Mouse (Mus musculus): ENCODE measurements at regions not wholly inside any gene's neighbourhood (a gene's known extent, or its start where the extent isn't known, plus 50 kb on each side); places are given as distances from the start of the nearest gene placed in this dataset.
A peak's percentile ranks its signal among the peaks of the same experiment; 100 is the strongest.
"Not testable (repeated sequence)": the region's sequence is repeated elsewhere in the genome, so short reads cannot be mapped to it uniquely, and the experiment has no call there.

DNA sequence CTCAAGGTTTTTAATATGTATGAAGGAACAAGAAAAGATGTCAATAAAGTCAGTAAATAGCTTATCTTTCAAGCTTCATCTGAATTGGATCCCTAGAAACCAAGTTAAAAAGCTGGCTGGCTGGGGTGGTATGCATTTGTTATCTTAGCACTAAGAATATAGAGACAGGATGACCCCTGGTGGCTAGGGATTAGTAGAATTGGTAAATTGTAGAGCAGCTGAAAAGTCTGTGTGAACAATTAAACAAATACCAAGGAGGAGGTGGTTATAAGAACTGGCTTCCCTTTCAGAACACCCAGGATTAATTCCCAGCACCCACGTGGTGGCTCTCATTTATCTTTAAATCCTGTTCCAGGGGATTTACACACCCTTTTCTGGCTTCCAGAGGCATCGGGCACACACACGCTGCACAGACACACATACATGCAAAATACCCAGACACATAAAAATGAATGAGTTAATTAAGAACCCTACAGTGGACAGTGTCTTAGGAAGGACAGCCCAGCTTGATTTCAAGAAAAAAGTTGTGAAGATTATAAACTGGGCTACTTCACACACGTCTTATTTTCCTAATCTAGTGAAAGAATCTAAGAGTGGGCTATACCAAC, 170.5 kb downstream of the Pdzph1 start:
- peak in 1 of 2 experiments; percentile 54 for DNase-seq (ENCODE audit: low spot score in 2 of 2)

DNA sequence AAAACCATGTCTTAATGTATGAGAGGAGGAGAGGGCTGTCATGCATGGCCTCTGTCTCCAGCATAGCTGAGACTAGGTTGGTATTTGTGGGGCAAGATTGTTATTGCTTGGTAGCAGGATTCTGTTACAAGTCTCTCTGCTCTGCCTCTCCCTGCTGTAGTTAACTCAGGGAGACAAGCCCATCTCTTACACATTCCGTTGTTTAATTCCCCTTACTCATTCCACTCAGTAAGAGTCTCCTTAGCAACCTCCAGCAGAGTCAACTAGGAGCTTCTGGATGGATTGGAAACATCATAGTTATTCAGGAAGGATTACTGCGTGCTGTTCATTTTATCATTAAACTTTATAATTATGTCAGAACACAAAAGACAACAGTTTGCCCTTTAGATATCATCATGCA, 171.8 kb downstream of the Pdzph1 start:
- DNase-seq (ENCODE audit: low spot score in 2 of 2), result no peak

DNA sequence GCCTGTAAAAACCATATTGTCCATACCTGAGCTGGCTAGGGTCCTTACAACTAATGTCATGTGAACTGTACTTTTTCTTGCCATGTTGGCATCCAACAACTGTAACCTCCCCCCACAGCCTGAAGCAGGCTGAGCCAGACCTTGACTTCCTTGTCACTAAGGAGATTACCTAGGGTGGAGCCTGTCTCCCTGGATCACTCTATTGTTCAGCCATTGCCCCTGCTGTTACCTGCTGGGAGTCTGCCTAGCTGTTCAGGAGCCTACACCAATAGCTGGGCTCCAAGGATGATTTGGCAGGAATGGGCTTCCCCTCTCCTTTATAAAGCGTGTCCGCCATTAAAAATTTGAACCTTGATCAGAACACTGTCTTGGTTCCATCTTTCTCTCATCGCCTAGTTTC, 215.7 kb downstream of the Pdzph1 start:
- not testable (repeated sequence) for DNase-seq (ENCODE audit: low spot score in 2 of 2)

DNA sequence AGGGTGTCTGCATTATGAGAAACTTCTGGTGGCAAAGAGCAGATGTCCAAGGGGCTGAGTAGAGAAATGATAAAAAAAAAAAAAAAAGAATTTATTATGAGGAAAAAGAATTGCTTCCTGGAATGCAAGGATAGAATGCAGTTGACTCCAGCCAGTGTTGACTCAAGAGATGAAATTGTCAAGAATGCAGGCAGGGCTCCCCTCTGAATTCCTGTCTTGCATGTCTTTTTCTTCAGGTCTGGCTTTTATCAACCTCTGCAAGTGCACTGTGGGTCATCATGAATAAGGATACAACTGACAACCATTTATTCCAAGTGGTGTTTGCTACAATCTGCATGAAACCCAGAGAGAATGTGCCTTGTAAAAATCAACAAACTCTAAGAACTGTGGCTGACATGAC, 217.6 kb downstream of the Pdzph1 start:
- DNase-seq (ENCODE audit: low spot score in 2 of 2), result no peak

DNA sequence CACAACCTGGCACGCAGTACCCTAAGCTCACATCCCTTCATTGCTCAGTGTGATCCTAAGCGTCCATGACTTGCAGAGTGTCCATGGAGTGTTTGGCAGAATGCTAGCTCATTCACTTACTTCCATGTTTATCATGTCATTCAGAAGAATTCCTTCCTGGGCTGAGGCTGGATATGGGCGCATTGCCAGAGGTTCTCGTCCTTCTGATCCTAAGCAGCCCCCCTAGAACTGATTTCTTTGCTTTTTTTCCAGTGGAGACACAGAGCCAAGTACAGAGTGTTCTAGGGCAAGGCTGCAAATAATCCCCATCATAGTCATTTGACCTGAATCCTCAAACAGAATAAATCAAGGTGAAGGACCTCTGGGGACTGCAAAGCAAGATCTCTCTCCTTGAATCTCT, 226.0 kb downstream of the Pdzph1 start:
- DNase-seq (ENCODE audit: low spot score in 2 of 2), result no peak

DNA sequence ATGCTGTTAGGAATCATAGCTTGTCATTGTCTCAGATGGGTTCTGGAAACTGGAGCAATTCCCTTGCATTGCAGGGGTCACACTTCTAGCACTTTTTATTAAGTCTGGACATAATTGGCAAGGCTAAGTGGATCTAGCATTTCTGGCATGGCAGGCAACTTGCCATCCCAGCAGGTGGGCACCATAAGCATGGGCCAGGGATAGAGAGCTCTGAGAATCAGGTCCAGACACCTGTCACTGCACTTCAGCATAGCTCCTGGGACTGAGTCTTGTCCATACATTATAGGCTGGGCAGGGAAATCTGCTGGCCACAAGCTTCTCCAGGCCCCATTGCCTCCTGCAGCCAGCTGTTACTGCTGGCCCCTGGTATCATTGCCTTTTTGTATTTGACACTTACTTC, 242.2 kb downstream of the Pdzph1 start:
- DNase-seq (ENCODE audit: low spot score in 2 of 2), result no peak

DNA sequence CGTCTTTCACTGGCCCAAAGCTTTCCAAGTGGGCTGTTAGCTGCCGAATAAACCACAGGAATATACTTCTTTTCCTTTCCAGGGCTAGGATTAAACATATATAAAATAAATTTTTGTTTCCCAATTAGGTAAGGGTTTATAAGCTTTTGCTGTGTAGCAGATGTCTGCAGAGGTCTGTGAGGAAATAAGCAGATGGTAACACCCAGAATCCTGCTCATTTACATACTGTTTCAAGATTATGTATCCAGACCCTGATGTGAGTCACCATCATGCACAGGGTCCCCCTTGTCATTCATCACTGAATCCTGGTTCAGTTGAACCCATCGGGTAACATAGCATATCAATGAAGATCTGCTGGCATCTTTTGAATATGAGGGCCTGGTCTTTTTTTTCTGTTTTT, 242.9 kb downstream of the Pdzph1 start:
- peak in 1 of 2 experiments; percentile 39 for DNase-seq (ENCODE audit: low spot score in 2 of 2)

DNA sequence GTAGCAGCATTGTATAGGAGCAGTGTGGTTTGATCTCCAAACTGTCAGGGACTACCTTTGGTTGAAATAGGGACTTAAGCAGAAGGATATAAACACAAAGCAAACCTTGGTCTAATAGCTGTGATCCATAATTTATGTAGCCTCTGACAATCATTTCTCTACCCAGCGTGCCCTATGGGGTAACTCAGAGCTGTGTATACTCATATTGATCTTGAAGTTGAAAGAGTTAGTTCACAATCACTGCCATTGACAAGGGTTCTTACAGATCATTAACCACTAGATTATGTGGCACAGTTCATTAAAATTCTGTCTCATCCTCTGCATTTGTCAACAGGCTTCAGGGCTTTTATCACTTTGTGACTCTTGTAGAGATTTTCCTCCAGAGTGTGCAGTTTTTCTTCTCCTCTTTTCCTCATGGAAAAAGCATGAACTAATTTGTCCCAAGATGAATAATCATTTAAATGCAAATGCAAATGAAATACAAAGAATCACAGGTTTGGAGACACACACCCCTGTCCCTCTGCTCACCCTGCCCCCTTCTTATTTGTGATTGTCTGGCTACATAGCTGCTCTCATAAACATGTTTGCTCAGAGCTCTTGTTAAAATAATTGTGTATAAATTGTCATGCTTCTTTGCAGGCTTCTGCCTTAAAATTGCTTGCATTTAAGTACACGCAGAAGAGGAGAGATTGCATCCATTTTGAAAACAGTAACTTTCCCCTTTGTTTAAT, 280.3 kb downstream of the Pdzph1 start:
- no peak for DNase-seq (ENCODE audit: low spot score in 2 of 2)

DNA sequence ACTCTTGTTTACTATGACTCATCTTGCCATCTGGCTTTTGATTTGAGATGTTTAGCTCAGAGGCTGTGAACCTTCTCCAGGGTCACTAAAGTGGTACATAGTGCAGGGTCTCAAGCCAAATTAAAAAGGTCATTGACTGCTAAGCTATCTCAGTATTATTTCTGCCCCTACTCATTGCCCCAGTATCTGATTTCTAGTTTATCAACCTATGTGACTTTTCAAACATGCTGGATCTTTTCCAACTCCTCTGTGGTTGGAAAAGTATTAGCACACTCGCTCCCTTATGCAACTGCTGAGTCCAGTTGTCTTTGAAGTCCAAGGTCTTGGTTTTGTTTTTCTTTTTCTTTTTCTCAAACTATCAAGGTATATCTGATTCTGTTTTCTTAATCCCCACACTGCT, 301.0 kb downstream of the Pdzph1 start:
- no peak for DNase-seq (ENCODE audit: low spot score in 2 of 2)

DNA sequence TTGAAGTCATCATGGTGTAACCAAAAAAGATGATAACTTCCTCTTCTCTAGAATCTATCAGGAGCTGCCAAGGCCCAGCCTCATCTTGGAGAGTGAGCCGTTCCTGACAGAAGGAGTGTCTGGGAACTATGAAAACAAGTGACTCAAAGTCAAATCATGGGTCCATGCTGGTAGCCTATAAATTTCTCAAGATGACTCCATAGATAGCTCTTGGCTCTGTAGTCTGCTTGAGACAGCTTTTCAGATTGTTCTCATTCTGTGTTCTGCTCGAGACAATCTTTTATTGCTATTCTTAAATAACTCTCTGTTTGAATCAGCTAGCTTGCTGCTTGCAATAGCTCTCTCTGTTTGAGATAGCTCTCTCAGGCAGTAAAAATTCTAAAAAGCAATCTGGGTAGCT, 318.9 kb downstream of the Pdzph1 start:
- peak; percentile 0 to 26 for DNase-seq (ENCODE audit: low spot score in 2 of 2)

DNA sequence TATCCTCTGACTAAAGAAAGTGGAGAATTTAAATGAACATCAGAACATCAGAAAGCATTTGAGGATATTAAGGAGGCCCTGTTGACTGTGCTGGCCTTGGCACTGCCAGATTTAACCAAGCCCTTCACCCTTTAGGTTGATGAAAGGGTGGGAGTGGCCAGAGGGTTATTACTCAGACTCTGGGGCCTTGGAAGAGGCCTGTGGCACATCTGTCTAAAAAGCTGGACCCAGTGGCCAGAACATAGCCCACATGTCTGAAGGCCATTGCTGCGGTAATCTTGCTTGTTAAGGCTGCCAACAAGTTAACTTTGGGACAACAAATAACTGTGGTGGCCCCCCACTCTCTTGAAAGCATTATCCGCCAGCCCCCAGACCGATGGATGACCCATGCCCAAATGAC, 323.1 kb downstream of the Pdzph1 start:
- DNase-seq (ENCODE audit: low spot score in 2 of 2), result no peak

DNA sequence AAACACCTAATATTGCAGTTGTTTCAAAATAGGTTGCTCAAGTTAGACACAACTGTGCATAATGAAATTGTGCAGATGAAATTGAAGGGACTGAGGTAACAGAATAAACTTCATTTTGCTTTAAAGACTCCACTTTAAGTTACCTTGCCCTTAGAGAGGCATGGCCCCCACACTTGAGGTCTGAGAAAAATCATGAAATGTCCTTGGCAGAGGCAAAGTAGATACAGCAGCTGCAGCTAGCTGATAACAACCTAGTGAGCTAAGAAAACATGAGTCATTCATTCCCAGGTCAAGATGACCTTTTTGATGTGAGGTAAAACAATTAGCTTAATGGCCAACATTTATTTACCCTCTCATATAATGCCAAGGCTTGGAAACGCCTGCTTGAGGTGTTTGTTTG, 347.4 kb downstream of the Pdzph1 start:
- DNase-seq (ENCODE audit: low spot score in 2 of 2), result no peak

DNA sequence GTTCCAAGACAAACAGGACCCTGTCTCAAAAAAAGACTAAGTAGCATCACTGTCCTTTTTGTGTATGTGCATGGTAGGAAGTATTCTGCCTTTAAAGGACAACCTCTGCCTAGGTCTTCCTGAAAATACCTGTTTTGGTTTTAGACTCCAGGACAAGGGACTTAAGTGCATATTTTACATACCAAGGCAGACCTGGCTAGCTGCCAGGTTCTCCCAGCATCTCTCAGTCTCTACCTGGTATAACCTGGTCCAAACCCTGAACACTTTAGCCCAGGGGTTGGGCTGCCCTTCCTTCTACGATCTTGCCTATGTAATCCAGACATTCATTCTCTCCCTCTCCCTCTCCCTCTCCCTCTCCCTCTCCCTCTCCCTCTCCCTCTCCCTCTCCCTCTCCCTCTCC, 348.9 kb downstream of the Pdzph1 start:
- DNase-seq (ENCODE audit: low spot score in 2 of 2), result no peak

DNA sequence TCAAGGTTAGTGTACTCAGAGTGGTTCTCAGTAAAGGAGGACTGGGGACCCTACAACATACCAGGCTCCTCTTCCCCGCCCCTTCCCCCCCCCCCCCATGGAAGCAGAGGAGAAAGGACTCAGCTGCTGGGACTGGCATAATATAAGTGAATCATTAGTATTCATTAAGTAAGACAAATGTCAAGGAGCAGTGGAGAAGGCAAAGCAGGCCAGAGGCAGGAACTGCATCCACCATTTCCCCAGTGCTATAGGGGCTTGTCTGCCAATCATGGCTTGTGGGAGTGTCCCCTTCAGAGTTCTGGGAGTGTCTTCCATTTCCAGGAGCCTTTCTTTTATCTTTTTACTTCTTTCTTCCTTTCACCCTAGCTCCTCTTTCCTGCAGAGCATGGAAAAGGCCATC, 392.3 kb downstream of the Pdzph1 start:
- DNase-seq (ENCODE audit: low spot score in 2 of 2), result no peak

DNA sequence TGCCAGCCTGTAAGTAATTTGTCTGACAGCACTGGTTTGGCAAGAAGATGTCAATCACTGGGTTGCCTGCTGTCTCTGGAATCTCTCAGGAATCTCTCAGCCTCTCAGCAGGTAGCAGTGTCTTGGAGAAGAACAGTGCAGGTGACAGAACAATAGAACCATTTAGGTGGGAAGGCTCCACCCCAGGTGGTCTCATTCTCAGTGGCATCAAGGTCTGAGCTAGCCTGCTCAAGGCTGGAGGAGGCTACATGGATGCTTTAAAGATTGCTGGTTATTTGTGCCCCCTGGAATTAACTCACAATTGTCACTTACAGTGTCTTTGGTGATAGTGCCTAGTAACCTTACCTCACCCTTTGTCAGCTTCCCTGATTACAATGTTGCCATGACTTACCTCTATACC, 394.5 kb downstream of the Pdzph1 start:
- DNase-seq (ENCODE audit: low spot score in 2 of 2), result no peak

DNA sequence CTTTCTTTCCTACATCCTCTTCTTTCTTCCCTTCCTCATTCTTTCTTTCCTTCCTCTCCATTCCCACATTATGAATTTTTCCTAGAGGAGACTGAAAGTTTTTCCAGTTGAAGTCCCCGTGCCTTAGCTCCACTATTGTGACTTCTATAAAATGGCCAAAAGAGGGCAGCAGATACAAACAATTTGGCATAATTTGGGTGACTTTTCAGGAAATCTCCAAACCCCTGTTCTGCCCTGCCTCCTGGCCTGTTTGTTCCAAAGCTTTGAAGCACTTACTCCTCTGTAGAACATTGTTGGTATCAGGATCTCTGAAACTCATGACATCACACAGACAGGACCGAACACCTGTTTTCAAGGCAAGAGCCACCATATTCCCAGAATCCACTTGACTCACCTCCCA, 403.2 kb downstream of the Pdzph1 start:
- DNase-seq (ENCODE audit: low spot score in 2 of 2), result peak in 1 of 2 experiments; percentile 24

DNA sequence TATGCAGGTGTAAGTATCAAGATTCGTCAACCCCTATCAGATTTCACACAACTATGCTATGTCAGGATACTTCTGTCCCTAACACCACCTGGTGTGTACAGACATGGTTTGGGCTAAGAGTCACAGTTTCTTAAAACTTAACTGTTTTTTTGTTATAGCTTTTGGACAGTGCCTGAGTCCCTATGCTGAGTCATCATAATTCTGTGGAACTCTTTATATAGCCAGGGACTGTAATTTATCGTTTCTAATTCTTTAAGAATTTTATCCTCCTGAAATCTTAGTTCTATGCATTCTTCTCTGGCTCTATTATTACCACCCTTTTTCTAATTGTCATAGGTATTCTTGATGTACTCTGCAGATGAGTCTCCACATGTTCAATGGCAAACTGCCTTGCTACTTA, 418.3 kb downstream of the Pdzph1 start:
- no peak for DNase-seq (ENCODE audit: low spot score in 2 of 2)
